Mouse (Mus musculus): ENCODE results near the gene Ttc23. TPM values are rescaled to one million over a fixed set of nuclear protein-coding genes. Genes with fewer than 3 reads are reported as not detected.
A peak's percentile ranks its signal among the peaks of the same experiment; 100 is the strongest.

The Ttc23 gene
- polyA plus RNA-seq (2015; fragmentation: Nextera tagmentation; extraction: Ambion mirVana), result 8.4 and 10.6 TPM in 2 replicates

DNA sequence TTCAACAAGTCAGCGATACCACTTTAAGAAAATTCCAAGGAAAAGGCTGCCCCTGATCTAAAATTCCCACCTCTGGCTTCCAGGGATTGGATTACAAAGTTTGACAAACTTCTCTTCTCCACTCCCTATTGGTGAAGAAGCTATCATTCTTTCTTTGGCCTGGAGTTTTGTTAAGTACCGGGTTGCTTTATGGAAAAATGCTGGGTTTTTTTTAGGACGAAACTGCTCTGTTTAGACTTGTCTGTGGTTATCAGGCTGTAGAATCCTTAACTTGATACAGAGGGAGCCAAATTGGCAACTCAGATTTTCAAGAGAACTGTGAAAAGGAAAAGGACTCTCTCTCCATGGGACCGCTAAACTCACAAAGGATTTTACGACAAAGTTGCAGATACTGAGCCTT lies at the start of gene Ttc23:
TSS of gene Ttc23 (plus strand) at position 134 of the 400 bp plus-strand sequence.
- WGBS, result under 1% methylated on average over 5 of the region's 5 CpGs
- no peaks in the 10 kb centered on the region for H3K9me3 ChIP-seq (ENCODE audit: control insufficient read depth, low read length)
- no peak for ATAC-seq

DNA sequence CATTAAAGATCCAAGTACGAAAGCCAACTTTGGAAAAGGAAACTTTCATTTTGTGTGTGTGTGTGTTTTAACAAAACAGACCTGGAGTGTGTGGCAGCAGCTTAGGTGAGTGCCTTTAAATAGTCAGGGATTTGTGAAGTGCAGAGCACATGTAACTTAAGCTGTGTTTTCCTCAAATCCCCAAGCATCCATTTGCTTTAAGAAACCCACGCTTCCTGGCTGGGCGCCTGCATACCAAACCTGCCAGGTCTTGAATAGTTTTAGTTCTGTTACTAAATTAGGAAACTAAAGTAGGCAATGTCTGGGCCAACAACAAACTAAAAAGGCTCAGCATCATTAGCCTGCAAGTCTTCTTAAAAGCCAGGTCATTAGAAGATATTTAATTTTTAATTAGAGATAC lies 49.2 kb upstream of the Ttc23 start:
- no peak for ATAC-seq
- no peak overlapping the region for H3K9ac ChIP-seq (replicated peaks; ENCODE audit: low read depth, low read length)
- H3K27ac ChIP-seq (ENCODE audit: low read length), result no peak overlapping the region
- no peaks in the 10 kb centered on the region for H3K4me1 ChIP-seq (replicated peaks; ENCODE audit: control insufficient read depth, insufficient read depth, low read length)
- 0 out of 2 replicates have a peak, but pooled peaks cover 6% of the 10 kb centered on the region for H3K27me3 ChIP-seq (replicated peaks; ENCODE audit: control insufficient read depth, insufficient read depth, low read length)
- H3K36me3 ChIP-seq (ENCODE audit: control insufficient read depth, insufficient read depth), result no peaks in the 10 kb centered on the region
- H3K4me2 ChIP-seq (ENCODE audit: low read length), result no peak overlapping the region
- WGBS, result 39% methylated on average over 3 of the region's 3 CpGs
- no peak overlapping the region for H3K4me3 ChIP-seq (replicated peaks; ENCODE audit: low read length)
- no peaks in the 10 kb centered on the region for H3K9me3 ChIP-seq (ENCODE audit: control insufficient read depth, low read length)

More for the DNA sequence above, at the start of gene Ttc23:
- Histone ChIP-seq H3K4me1 (replicated peaks; ENCODE audit: control insufficient read depth, insufficient read depth, low read length) (peaks cover 27% of the 10 kb centered on the region), H3K4me2 (ENCODE audit: low read length) (peak within 1 kb of the TSS; percentile 85), H3K4me3 (replicated peaks; ENCODE audit: low read length) (peak within 1 kb of the TSS; percentile 96), H3K36me3 (ENCODE audit: control insufficient read depth, insufficient read depth) (no peaks in the 10 kb centered on the region), H3K27ac (ENCODE audit: low read length) (no peak within 1 kb of the TSS; the same call in 1 of the 2 replicates), H3K27me3 (replicated peaks; ENCODE audit: control insufficient read depth, insufficient read depth, low read length) (no peaks in the 10 kb centered on the region), H3K9ac (replicated peaks; ENCODE audit: low read depth, low read length) (peak within 1 kb of the TSS; percentile 80; the same call in 1 of the 2 replicates)

DNA sequence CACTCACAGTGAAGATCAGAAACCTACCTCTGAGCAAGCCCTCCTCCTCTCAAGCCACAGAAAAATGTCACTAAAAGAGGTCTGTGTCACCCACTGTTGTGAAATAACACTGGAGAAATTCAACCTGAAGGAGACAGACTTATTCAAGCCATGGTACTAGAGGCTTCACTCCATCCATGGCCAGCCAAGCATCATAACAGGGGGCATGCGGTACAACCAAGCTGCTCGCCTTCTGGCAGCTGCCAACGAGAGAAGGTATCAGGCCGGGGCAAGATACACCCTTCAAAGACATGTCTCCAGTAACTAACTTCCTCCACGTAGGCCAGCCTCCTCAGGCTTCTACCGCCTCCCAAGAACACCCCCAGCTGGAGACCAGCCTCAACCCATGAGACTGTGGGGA lies 42.1 kb upstream of the Ttc23 start:
- Histone ChIP-seq H3K27me3 (replicated peaks; ENCODE audit: control insufficient read depth, insufficient read depth, low read length) (0 out of 2 replicates have a peak, but pooled peaks cover 3% of the 10 kb centered on the region), H3K4me2 (ENCODE audit: low read length) (no peak overlapping the region), H3K9ac (replicated peaks; ENCODE audit: low read depth, low read length) (no peak overlapping the region), H3K36me3 (ENCODE audit: control insufficient read depth, insufficient read depth) (no peaks in the 10 kb centered on the region), H3K4me1 (replicated peaks; ENCODE audit: control insufficient read depth, insufficient read depth, low read length) (peaks cover 12% of the 10 kb centered on the region), H3K9me3 (ENCODE audit: control insufficient read depth, low read length) (no peaks in the 10 kb centered on the region), H3K4me3 (replicated peaks; ENCODE audit: low read length) (no peak overlapping the region), H3K27ac (ENCODE audit: low read length) (no peak overlapping the region)
- WGBS, result 80% methylated on average over 6 of the region's 6 CpGs
- no peak for ATAC-seq

DNA sequence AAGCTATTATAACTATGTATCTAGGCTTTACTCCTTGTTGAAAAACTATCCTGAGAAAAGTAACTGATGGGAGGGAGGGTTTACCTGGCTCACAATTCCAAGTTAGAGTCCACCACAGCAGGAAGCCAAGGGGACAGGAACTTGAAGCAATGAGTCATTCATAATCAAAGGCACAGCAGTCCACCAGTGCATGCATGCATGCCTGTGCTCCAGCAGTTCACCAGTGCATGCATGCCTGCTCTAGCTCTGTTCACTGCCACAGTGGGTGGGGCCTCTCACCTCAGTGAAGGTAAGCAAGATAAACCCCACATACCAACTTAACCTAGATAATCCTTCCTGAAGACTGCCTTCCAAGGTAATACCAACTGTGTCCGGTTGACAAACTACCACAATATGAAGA lies 41.0 kb upstream of the Ttc23 start:
- Histone ChIP-seq H3K9me3 (ENCODE audit: control insufficient read depth, low read length) (no peaks in the 10 kb centered on the region), H3K27me3 (replicated peaks; ENCODE audit: control insufficient read depth, insufficient read depth, low read length) (no peaks in the 10 kb centered on the region), H3K9ac (replicated peaks; ENCODE audit: low read depth, low read length) (no peak overlapping the region), H3K4me3 (replicated peaks; ENCODE audit: low read length) (no peak overlapping the region), H3K4me1 (replicated peaks; ENCODE audit: control insufficient read depth, insufficient read depth, low read length) (peaks cover 12% of the 10 kb centered on the region), H3K4me2 (ENCODE audit: low read length) (no peak overlapping the region), H3K27ac (ENCODE audit: low read length) (no peak overlapping the region), H3K36me3 (ENCODE audit: control insufficient read depth, insufficient read depth) (peaks cover under 1% of the 10 kb centered on the region; the same call in 1 of the 2 replicates)
- no peak for ATAC-seq
- 83% methylated on average over 1 of the region's 1 CpGs for WGBS

DNA sequence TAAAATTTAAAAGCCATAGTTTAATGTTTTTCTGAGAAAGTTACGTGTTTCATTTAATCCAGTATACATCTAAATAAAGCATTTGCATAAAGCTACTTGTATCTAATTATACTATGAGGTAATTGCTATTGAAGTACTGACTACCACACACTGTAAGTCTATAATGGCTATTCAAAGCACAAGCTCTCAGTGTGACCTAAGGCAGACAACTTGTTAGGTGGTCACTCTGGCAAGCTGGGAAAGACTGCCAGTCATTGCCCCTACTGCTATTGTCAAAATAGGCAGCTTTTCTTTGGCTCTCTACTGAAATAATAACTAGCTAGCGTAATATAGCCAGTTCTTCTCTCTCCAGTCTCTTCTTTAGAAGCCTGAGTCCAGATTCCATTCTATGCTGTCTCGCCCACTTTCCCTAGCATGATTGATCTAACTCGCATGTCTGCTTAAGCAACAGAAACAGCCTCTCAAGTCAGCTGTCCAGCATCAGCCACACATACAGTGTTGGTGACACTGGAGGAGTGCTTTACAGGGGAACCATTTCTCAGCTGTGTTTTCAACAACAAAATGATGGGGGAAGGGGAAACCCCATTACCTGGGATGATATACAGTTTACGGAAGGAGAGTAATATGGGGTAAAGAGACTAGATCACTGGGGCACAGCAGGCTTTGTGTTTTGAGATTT lies 39.4 kb upstream of the Ttc23 start:
- 12% methylated on average over 5 of the region's 5 CpGs for WGBS
- H3K9ac ChIP-seq (replicated peaks; ENCODE audit: low read depth, low read length), result no peak overlapping the region
- H3K4me1 ChIP-seq (replicated peaks; ENCODE audit: control insufficient read depth, insufficient read depth, low read length), result peaks cover 12% of the 10 kb centered on the region
- H3K4me3 ChIP-seq (replicated peaks; ENCODE audit: low read length), result no peak overlapping the region
- H3K27ac ChIP-seq (ENCODE audit: low read length), result no peak overlapping the region
- H3K36me3 ChIP-seq (ENCODE audit: control insufficient read depth, insufficient read depth), result peaks cover 4% of the 10 kb centered on the region; the same call in 1 of the 2 replicates
- H3K27me3 ChIP-seq (replicated peaks; ENCODE audit: control insufficient read depth, insufficient read depth, low read length), result no peaks in the 10 kb centered on the region
- peak; percentile 70 for ATAC-seq
- H3K9me3 ChIP-seq (ENCODE audit: control insufficient read depth, low read length), result no peaks in the 10 kb centered on the region
- H3K4me2 ChIP-seq (ENCODE audit: low read length), result no peak overlapping the region

DNA sequence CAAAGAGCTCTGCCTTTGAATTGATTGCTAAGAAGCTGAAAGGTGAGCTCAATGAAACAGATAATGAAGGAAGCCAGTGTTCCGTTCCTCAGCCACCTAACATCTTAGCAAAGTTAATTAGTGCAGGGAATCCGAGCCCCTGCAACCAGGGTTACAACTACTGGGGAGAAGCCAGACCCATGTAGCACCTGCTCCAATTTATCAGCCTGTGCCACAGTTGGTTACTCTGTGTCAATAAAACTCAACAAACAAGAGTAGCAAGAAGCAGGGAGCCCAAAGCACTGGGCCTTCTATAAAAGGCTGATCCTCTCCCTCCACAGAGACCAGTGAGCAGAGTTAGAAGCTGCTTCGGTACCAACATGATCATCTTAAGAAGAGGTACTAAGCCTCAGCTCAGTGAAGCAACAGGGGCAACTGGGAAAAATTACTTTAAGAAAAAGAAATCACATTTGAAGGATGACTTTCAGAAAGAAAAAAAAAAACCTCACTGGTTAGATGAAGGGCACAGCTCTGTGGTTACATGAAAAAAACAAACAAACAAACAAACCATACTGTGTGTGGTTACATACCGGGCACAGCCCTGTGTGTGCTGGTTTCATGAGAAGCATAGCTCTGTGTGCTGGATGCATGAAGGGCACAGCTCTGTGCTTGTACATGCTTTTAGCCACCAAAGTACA lies 38.7 kb upstream of the Ttc23 start:
- H3K4me1 ChIP-seq (replicated peaks; ENCODE audit: control insufficient read depth, insufficient read depth, low read length), result peaks cover 12% of the 10 kb centered on the region
- WGBS, result 25% methylated on average over 4 of the region's 4 CpGs
- H3K4me3 ChIP-seq (replicated peaks; ENCODE audit: low read length), result no peak overlapping the region
- no peak overlapping the region for H3K4me2 ChIP-seq (ENCODE audit: low read length)
- H3K27ac ChIP-seq (ENCODE audit: low read length), result no peak overlapping the region
- H3K36me3 ChIP-seq (ENCODE audit: control insufficient read depth, insufficient read depth), result peaks cover 4% of the 10 kb centered on the region; the same call in 1 of the 2 replicates
- no peaks in the 10 kb centered on the region for H3K9me3 ChIP-seq (ENCODE audit: control insufficient read depth, low read length)
- no peaks in the 10 kb centered on the region for H3K27me3 ChIP-seq (replicated peaks; ENCODE audit: control insufficient read depth, insufficient read depth, low read length)
- H3K9ac ChIP-seq (replicated peaks; ENCODE audit: low read depth, low read length), result no peak overlapping the region
- ATAC-seq, result no peak

DNA sequence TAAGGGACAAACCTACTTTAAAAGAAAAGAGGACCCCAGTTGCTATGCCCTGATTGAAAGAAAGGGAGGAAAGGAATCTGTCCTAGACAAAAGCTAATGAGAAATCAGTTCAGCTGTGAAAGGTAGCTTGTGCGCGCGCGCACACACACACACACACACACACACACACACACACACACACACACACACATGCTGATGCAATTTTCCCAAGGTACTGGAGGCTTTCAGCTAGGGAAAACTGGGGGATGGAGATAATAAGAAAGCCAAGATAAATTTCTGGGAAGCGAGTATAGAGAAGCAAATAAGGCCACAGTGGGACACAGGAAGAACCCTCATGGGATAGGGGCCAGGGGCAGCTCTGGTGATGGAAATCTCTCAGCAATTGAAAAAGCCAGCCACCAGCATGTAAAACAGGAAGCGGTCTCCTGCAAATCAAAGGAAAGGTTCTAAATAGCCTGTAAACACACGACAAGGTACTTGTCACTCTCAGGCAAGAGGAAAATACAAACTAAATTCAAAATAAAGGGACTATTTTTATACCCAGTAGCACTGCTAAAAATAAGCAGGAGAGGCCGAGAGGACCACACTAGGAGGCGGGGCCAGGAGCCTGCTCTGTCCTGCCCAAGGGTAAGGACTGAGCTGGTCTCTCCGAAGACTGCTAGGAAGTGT lies 33.3 kb upstream of the Ttc23 start:
- no peak for ATAC-seq
- no peak overlapping the region for H3K4me2 ChIP-seq (ENCODE audit: low read length)
- no peak overlapping the region for H3K4me3 ChIP-seq (replicated peaks; ENCODE audit: low read length)

DNA sequence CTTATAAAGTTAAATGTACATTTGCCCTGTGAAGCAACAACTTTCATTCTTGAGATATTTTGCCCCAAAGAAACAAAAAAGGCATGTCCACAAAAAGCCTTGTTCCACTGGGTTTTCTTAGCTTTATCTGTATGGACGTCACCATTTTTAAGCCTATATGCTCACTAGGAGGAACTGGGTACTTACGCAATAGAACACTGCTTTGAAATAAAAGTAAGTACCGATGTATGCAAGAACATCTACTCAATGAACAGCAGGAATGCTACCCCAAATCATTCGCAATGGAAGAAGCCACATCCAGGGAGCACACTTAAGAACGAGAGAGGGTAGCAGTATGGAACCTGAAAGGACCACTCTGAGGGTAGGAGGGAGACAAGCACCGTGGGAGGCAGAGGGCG lies 32.7 kb upstream of the Ttc23 start:
- no peaks in the 10 kb centered on the region for H3K27me3 ChIP-seq (replicated peaks; ENCODE audit: control insufficient read depth, insufficient read depth, low read length)
- WGBS, result 82% methylated on average over 7 of the region's 7 CpGs
- peaks cover 7% of the 10 kb centered on the region; the same call in 1 of the 2 replicates for H3K4me1 ChIP-seq (replicated peaks; ENCODE audit: control insufficient read depth, insufficient read depth, low read length)
- H3K4me3 ChIP-seq (replicated peaks; ENCODE audit: low read length), result no peak overlapping the region
- no peak overlapping the region for H3K4me2 ChIP-seq (ENCODE audit: low read length)
- peaks cover 4% of the 10 kb centered on the region; the same call in 1 of the 2 replicates for H3K36me3 ChIP-seq (ENCODE audit: control insufficient read depth, insufficient read depth)
- no peaks in the 10 kb centered on the region for H3K9me3 ChIP-seq (ENCODE audit: control insufficient read depth, low read length)
- H3K27ac ChIP-seq (ENCODE audit: low read length), result no peak overlapping the region
- H3K9ac ChIP-seq (replicated peaks; ENCODE audit: low read depth, low read length), result no peak overlapping the region
- ATAC-seq, result no peak

More for the DNA sequence above, 33.3 kb upstream of the Ttc23 start:
- H3K9me3 ChIP-seq (ENCODE audit: control insufficient read depth, low read length), result no peaks in the 10 kb centered on the region
- H3K36me3 ChIP-seq (ENCODE audit: control insufficient read depth, insufficient read depth), result peaks cover 4% of the 10 kb centered on the region; the same call in 1 of the 2 replicates
- H3K27me3 ChIP-seq (replicated peaks; ENCODE audit: control insufficient read depth, insufficient read depth, low read length), result no peaks in the 10 kb centered on the region
- peaks cover 7% of the 10 kb centered on the region; the same call in 1 of the 2 replicates for H3K4me1 ChIP-seq (replicated peaks; ENCODE audit: control insufficient read depth, insufficient read depth, low read length)
- no peak overlapping the region for H3K27ac ChIP-seq (ENCODE audit: low read length)
- no peak overlapping the region for H3K9ac ChIP-seq (replicated peaks; ENCODE audit: low read depth, low read length)
- WGBS, result 24% methylated on average over 10 of the region's 10 CpGs

DNA sequence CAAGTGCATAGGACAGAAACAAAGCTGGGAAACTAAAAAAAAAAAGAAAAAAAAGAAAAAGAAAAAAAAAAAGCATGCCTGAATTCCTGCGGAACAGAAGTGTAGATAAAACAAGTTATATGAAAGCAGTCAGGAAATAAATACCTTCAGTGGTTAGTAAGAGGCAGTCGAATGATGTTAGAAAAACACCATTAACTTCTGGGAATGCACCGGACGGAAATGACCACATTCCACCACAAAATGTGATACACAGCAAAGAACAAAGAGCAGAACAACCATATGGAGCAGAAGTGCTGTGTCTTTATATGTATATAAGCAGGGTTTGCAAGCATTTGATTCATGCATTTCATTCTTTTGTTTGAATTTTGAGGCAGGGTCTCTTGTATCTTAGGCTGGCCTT lies 30.3 kb upstream of the Ttc23 start:
- Histone ChIP-seq H3K4me3 (replicated peaks; ENCODE audit: low read length) (no peak overlapping the region), H3K27ac (ENCODE audit: low read length) (no peak overlapping the region), H3K4me2 (ENCODE audit: low read length) (no peak overlapping the region), H3K9ac (replicated peaks; ENCODE audit: low read depth, low read length) (no peak overlapping the region), H3K4me1 (replicated peaks; ENCODE audit: control insufficient read depth, insufficient read depth, low read length) (peaks cover 7% of the 10 kb centered on the region; the same call in 1 of the 2 replicates), H3K9me3 (ENCODE audit: control insufficient read depth, low read length) (no peaks in the 10 kb centered on the region), H3K27me3 (replicated peaks; ENCODE audit: control insufficient read depth, insufficient read depth, low read length) (no peaks in the 10 kb centered on the region), H3K36me3 (ENCODE audit: control insufficient read depth, insufficient read depth) (no peaks in the 10 kb centered on the region)
- ATAC-seq, result no peak
- 89% methylated on average over 4 of the region's 4 CpGs for WGBS

All from forebrain, embryonic 16.5 days (tissue).